Mouse (Mus musculus): Measurements from ENCODE around the gene Slit1. TPM values are rescaled to one million over a fixed set of nuclear protein-coding genes. Genes with fewer than 3 reads are reported as not detected.

The Slit1 gene
- polyA plus RNA-seq, 1 experiment from 2014 or later: 0.87 TPM

GRCm38 (mm10) chr19:41716233-41717218 lies 26.9 kb downstream of the Slit1 start:
- no peaks in the 10 kb centered on the region for H3K9me3 ChIP-seq
- H3K4me1 ChIP-seq: peaks cover 31% of the 10 kb centered on the region
- 27% methylated on average over 19 of the region's 19 CpGs for WGBS
- DNase-seq (ENCODE audit: low spot score): peak; percentile 85
- H3K4me3 ChIP-seq: no peak overlapping the region
- H3K36me3 ChIP-seq: no peaks in the 10 kb centered on the region
- peaks cover 51% of the 10 kb centered on the region for H3K27me3 ChIP-seq (ENCODE audit: insufficient read depth, poor library complexity, severe bottlenecking)
- H3K27ac ChIP-seq: peak overlapping the region; percentile 31; the same call in 1 of the 2 replicates

- Histone ChIP-seq H3K27me3 (ENCODE audit: insufficient read depth, poor library complexity, severe bottlenecking) (peaks cover 55% of the 10 kb centered on the region), H3K36me3 (no peaks in the 10 kb centered on the region), H3K4me1 (peaks cover 26% of the 10 kb centered on the region), H3K9me3 (no peaks in the 10 kb centered on the region), H3K4me3 (no peak overlapping the region), H3K27ac (no peak overlapping the region)
- WGBS: 60% methylated on average over 9 of the region's 9 CpGs
- no peak for DNase-seq (ENCODE audit: low spot score)
These were observed 29.0 kb downstream of the Slit1 start for GRCm38 (mm10) chr19:41714431-41714917.

GRCm38 (mm10) chr19:41712829-41713228 lies 30.6 kb downstream of the Slit1 start:
- WGBS: 89% methylated on average over 8 of the region's 8 CpGs
- no peak overlapping the region for H3K27ac ChIP-seq
- H3K4me3 ChIP-seq: no peak overlapping the region
- H3K9me3 ChIP-seq: no peaks in the 10 kb centered on the region
- peaks cover 25% of the 10 kb centered on the region for H3K4me1 ChIP-seq
- no peak for DNase-seq (ENCODE audit: low spot score)
- no peaks in the 10 kb centered on the region for H3K36me3 ChIP-seq
- H3K27me3 ChIP-seq (ENCODE audit: insufficient read depth, poor library complexity, severe bottlenecking): peaks cover 40% of the 10 kb centered on the region

GRCm38 (mm10) chr19:41711665-41712064 lies 31.8 kb downstream of the Slit1 start:
- Histone ChIP-seq H3K36me3 (no peaks in the 10 kb centered on the region), H3K4me3 (no peak overlapping the region), H3K9me3 (no peaks in the 10 kb centered on the region), H3K4me1 (peaks cover 31% of the 10 kb centered on the region), H3K27me3 (ENCODE audit: insufficient read depth, poor library complexity, severe bottlenecking) (peaks cover 31% of the 10 kb centered on the region), H3K27ac (no peak overlapping the region)
- WGBS: 86% methylated on average over 9 of the region's 9 CpGs
- no peak for DNase-seq (ENCODE audit: low spot score)

- 87% methylated on average over 12 of the region's 12 CpGs for WGBS
- H3K27me3 ChIP-seq (ENCODE audit: insufficient read depth, poor library complexity, severe bottlenecking): peaks cover 47% of the 10 kb centered on the region
- peaks cover 20% of the 10 kb centered on the region for H3K4me1 ChIP-seq
- DNase-seq (ENCODE audit: low spot score): no peak
- no peaks in the 10 kb centered on the region for H3K36me3 ChIP-seq
- no peak overlapping the region for H3K4me3 ChIP-seq
- H3K9me3 ChIP-seq: no peaks in the 10 kb centered on the region
- H3K27ac ChIP-seq: no peak overlapping the region
These were observed 33.8 kb downstream of the Slit1 start for GRCm38 (mm10) chr19:41709497-41710165.

- Histone ChIP-seq H3K4me1 (peaks cover 16% of the 10 kb centered on the region), H3K27ac (no peak overlapping the region), H3K4me3 (no peak overlapping the region), H3K36me3 (no peaks in the 10 kb centered on the region), H3K27me3 (ENCODE audit: insufficient read depth, poor library complexity, severe bottlenecking) (peaks cover 49% of the 10 kb centered on the region), H3K9me3 (no peaks in the 10 kb centered on the region)
- WGBS: 53% methylated on average over 12 of the region's 12 CpGs
- DNase-seq (ENCODE audit: low spot score): no peak
These were observed 35.6 kb downstream of the Slit1 start for GRCm38 (mm10) chr19:41707850-41708249.

- 75% methylated on average over 17 of the region's 17 CpGs for WGBS
These were observed 37.2 kb downstream of the Slit1 start for GRCm38 (mm10) chr19:41706094-41706828.

GRCm38 (mm10) chr19:41705416-41705815 lies 38.0 kb downstream of the Slit1 start:
- DNase-seq (ENCODE audit: low spot score): no peak
- Histone ChIP-seq H3K27me3 (ENCODE audit: insufficient read depth, poor library complexity, severe bottlenecking) (peaks cover 53% of the 10 kb centered on the region), H3K36me3 (no peaks in the 10 kb centered on the region), H3K4me1 (peaks cover 16% of the 10 kb centered on the region), H3K27ac (no peak overlapping the region), H3K9me3 (no peaks in the 10 kb centered on the region), H3K4me3 (no peak overlapping the region)
- 38% methylated on average over 12 of the region's 12 CpGs for WGBS

More at GRCm38 (mm10) chr19:41706094-41706828, 37.2 kb downstream of the Slit1 start:
- Histone ChIP-seq H3K36me3 (no peaks in the 10 kb centered on the region), H3K4me3 (no peak overlapping the region), H3K27ac (no peak overlapping the region), H3K9me3 (no peaks in the 10 kb centered on the region), H3K4me1 (peaks cover 16% of the 10 kb centered on the region), H3K27me3 (ENCODE audit: insufficient read depth, poor library complexity, severe bottlenecking) (peaks cover 46% of the 10 kb centered on the region)
- DNase-seq (ENCODE audit: low spot score): no peak

- Histone ChIP-seq H3K27me3 (ENCODE audit: insufficient read depth, poor library complexity, severe bottlenecking) (peaks cover 66% of the 10 kb centered on the region), H3K27ac (no peak overlapping the region), H3K4me3 (no peak overlapping the region), H3K36me3 (no peaks in the 10 kb centered on the region), H3K9me3 (no peaks in the 10 kb centered on the region), H3K4me1 (peaks cover 19% of the 10 kb centered on the region)
- no peak for DNase-seq (ENCODE audit: low spot score)
- WGBS: 67% methylated on average over 6 of the region's 6 CpGs
These were observed 40.8 kb downstream of the Slit1 start for GRCm38 (mm10) chr19:41702638-41703037.

GRCm38 (mm10) chr19:41698857-41699424 lies 44.5 kb downstream of the Slit1 start:
- no peak overlapping the region for H3K27ac ChIP-seq
- WGBS: 72% methylated on average over 5 of the region's 5 CpGs
- no peaks in the 10 kb centered on the region for H3K36me3 ChIP-seq
- H3K27me3 ChIP-seq (ENCODE audit: insufficient read depth, poor library complexity, severe bottlenecking): peaks cover 63% of the 10 kb centered on the region
- DNase-seq (ENCODE audit: low spot score): no peak
- peaks cover 22% of the 10 kb centered on the region for H3K4me1 ChIP-seq
- no peak overlapping the region for H3K4me3 ChIP-seq
- no peaks in the 10 kb centered on the region for H3K9me3 ChIP-seq

- WGBS: 67% methylated on average over 6 of the region's 6 CpGs
- Histone ChIP-seq H3K9me3 (no peaks in the 10 kb centered on the region), H3K36me3 (no peaks in the 10 kb centered on the region), H3K27me3 (ENCODE audit: insufficient read depth, poor library complexity, severe bottlenecking) (peaks cover 69% of the 10 kb centered on the region), H3K27ac (no peak overlapping the region), H3K4me1 (peaks cover 28% of the 10 kb centered on the region), H3K4me3 (no peak overlapping the region)
- DNase-seq (ENCODE audit: low spot score): no peak
These were observed 45.5 kb downstream of the Slit1 start for GRCm38 (mm10) chr19:41697807-41698515.

Data from heart, embryonic 10.5 days (tissue).